23 mouse cellular contexts compared by ENCODE assay signal in genomic region chr7:137619286-137619789, GRCm38 (mm10).
A peak's percentile ranks its signal among the peaks of the same experiment; 100 is the strongest.
DNase-seq lines count a peak whose midpoint lies in the region; ATAC-seq lines count a peak whose summit lies in the region.
"Had no signal": no experiment of that assay in that cellular context is flagged by ENCODE, and none has a peak within 500 bp of the region (broad histone marks: within the 10 kb centered on the region; RNA-seq: fewer than 3 reads in every experiment).

No protein-coding gene starts in this region.

- H3K9me3 ChIP-seq in hindbrain, embryonic 11.5 days (ENCODE audit: control insufficient read depth, low read length) = no peaks in the 10 kb centered on the region
- no peaks in the 10 kb centered on the region for H3K9me3 ChIP-seq in hindbrain, embryonic 16.5 days (ENCODE audit: control insufficient read depth, low read length)
- no peaks in the 10 kb centered on the region for H3K9me3 ChIP-seq in embryonic facial prominence, embryonic 10.5 days
- H3K9me3 ChIP-seq in limb, embryonic 12.5 days = no peaks in the 10 kb centered on the region
- H3K9me3 ChIP-seq: embryonic facial prominence, embryonic 13.5 days; forebrain, embryonic 13.5 days; heart, embryonic 15.5 days had no signal

- H3K36me3 ChIP-seq in hindbrain, embryonic 11.5 days (ENCODE audit: control insufficient read depth, insufficient read depth, low read length) = no peaks in the 10 kb centered on the region
- no peaks in the 10 kb centered on the region for H3K36me3 ChIP-seq in hindbrain, embryonic 16.5 days (ENCODE audit: control insufficient read depth, insufficient read depth, low read length)
- no peaks in the 10 kb centered on the region for H3K36me3 ChIP-seq in embryonic facial prominence, embryonic 10.5 days (replicated peaks)
- no peaks in the 10 kb centered on the region for H3K36me3 ChIP-seq in limb, embryonic 12.5 days
- H3K36me3 ChIP-seq: embryonic facial prominence, embryonic 13.5 days; heart, embryonic 15.5 days; liver, embryonic 12.5 days had no signal

- H3K27me3 ChIP-seq in hindbrain, embryonic 11.5 days (ENCODE audit: control insufficient read depth, insufficient read depth, low read length) = no peaks in the 10 kb centered on the region
- no peaks in the 10 kb centered on the region for H3K27me3 ChIP-seq in hindbrain, embryonic 16.5 days (replicated peaks; ENCODE audit: control insufficient read depth, insufficient read depth, low read length)
- no peaks in the 10 kb centered on the region for H3K27me3 ChIP-seq in embryonic facial prominence, embryonic 10.5 days (replicated peaks; ENCODE audit: low read depth, poor library complexity, severe bottlenecking)
- H3K27me3 ChIP-seq in limb, embryonic 12.5 days = 0 out of 2 replicates have a peak, but pooled peaks cover 9% of the 10 kb centered on the region
- H3K27me3 ChIP-seq: embryonic facial prominence, embryonic 13.5 days; forebrain, embryonic 13.5 days; heart, embryonic 15.5 days; liver, embryonic 12.5 days had no signal

- H3K27ac ChIP-seq in hindbrain, embryonic 11.5 days (ENCODE audit: low read depth, low read length) = no peak overlapping the region
- no peak overlapping the region for H3K27ac ChIP-seq in hindbrain, embryonic 16.5 days (ENCODE audit: low read depth, low read length)
- H3K27ac ChIP-seq in embryonic facial prominence, embryonic 10.5 days (replicated peaks) = 0 out of 2 replicates have a peak overlapping the region, but pooled peaks have one; percentile 30
- H3K27ac ChIP-seq in limb, embryonic 12.5 days = peak overlapping the region; percentile 12; the same call in 1 of the 2 replicates
- H3K27ac ChIP-seq: embryonic facial prominence, embryonic 13.5 days; forebrain, embryonic 13.5 days; gastrocnemius, adult 2 months; heart, embryonic 15.5 days; liver, embryonic 12.5 days had no signal

- H3K4me1 ChIP-seq in hindbrain, embryonic 11.5 days (replicated peaks; ENCODE audit: control insufficient read depth, insufficient read depth, low read length) = no peaks in the 10 kb centered on the region
- no peaks in the 10 kb centered on the region for H3K4me1 ChIP-seq in hindbrain, embryonic 16.5 days (ENCODE audit: control insufficient read depth, insufficient read depth, low read depth, low read length)
- H3K4me1 ChIP-seq in embryonic facial prominence, embryonic 10.5 days = peaks cover 22% of the 10 kb centered on the region
- peaks cover 22% of the 10 kb centered on the region for H3K4me1 ChIP-seq in limb, embryonic 12.5 days (replicated peaks)
- H3K4me1 ChIP-seq: forebrain, embryonic 13.5 days; heart, embryonic 15.5 days; liver, embryonic 12.5 days had no signal

- DNase-seq in hindbrain, embryonic 11.5 days (ENCODE audit: low spot score) = peak; percentile 9
- DNase-seq in embryo, embryonic 10.5 days (ENCODE audit: low spot score) = peak; percentile 66
- peak; percentile 31 for DNase-seq in embryonic facial prominence, embryonic 10.5 days (ENCODE audit: low spot score)
- DNase-seq in right cerebral cortex, adult 2 months (ENCODE audit: low spot score in 2 of 2) = no peak
- no peak for DNase-seq in urinary bladder, postnatal 10 days (ENCODE audit: low spot score)
- DNase-seq: cerebellum, adult 18-20 months; cerebellum, postnatal 25 days; gastrocnemius, adult 2 months; heart, postnatal 36 days; kidney, adult 9 months; lung, adult 2 months; lung, postnatal 14 days; midbrain, embryonic 14.5 days; thymus, adult 18-20 months; thymus, postnatal 36 days had no signal

- 64% methylated on average over 6 of the region's 6 CpGs for whole genome bisulfite sequencing in hindbrain, embryonic 11.5 days
- WGBS in hindbrain, embryonic 16.5 days = 72% methylated on average over 6 of the region's 6 CpGs
- WGBS in embryonic facial prominence, embryonic 10.5 days = 55% methylated on average over 6 of the region's 6 CpGs
- WGBS in limb, embryonic 12.5 days = 29% methylated on average over 6 of the region's 6 CpGs

- no peak overlapping the region for H3K4me2 ChIP-seq in hindbrain, embryonic 11.5 days (replicated peaks; ENCODE audit: low read depth, low read length)
- H3K4me2 ChIP-seq in hindbrain, embryonic 16.5 days (ENCODE audit: low read length) = no peak overlapping the region
- H3K4me2 ChIP-seq in limb, embryonic 12.5 days = no peak overlapping the region
- H3K4me2 ChIP-seq: embryonic facial prominence, embryonic 13.5 days; forebrain, embryonic 13.5 days; heart, embryonic 15.5 days; hindbrain, embryonic 14.5 days; liver, embryonic 12.5 days had no signal

- no peak overlapping the region for H3K4me3 ChIP-seq in hindbrain, embryonic 11.5 days (ENCODE audit: low read depth, low read length)
- H3K4me3 ChIP-seq in hindbrain, embryonic 16.5 days (ENCODE audit: low read length) = no peak overlapping the region
- no peak overlapping the region for H3K4me3 ChIP-seq in embryonic facial prominence, embryonic 10.5 days
- no peak overlapping the region for H3K4me3 ChIP-seq in limb, embryonic 12.5 days (replicated peaks)
- H3K4me3 ChIP-seq: embryonic facial prominence, embryonic 13.5 days; forebrain, embryonic 13.5 days; gastrocnemius, adult 2 months; heart, embryonic 15.5 days; liver, embryonic 12.5 days had no signal

- no peak for ATAC-seq in hindbrain, embryonic 11.5 days (ENCODE audit: low FRiP score)
- ATAC-seq in hindbrain, embryonic 16.5 days = no peak
- ATAC-seq in limb, embryonic 12.5 days (ENCODE audit: insufficient number of reproducible peaks, insufficient read depth, low FRiP score, low TSS enrichment, low read depth) = no peak
- no peak for ATAC-seq in monocyte, adult 5-6 weeks (replicated peaks; ENCODE audit: insufficient number of reproducible peaks, low FRiP score, low TSS enrichment, poor library complexity, severe bottlenecking)
- ATAC-seq: forebrain, embryonic 13.5 days; liver, embryonic 12.5 days had no signal

- H3K9ac ChIP-seq in hindbrain, embryonic 11.5 days (ENCODE audit: low read depth, low read length) = no peak overlapping the region
- no peak overlapping the region for H3K9ac ChIP-seq in hindbrain, embryonic 16.5 days (ENCODE audit: low read depth, low read length)
- no peak overlapping the region for H3K9ac ChIP-seq in limb, embryonic 12.5 days (replicated peaks)
- H3K9ac ChIP-seq: embryonic facial prominence, embryonic 13.5 days; forebrain, embryonic 13.5 days; heart, embryonic 15.5 days; hindbrain, embryonic 14.5 days; liver, embryonic 12.5 days had no signal

Comparison
In these comparisons a context has a peak if more than half of its experiments do, and no peak if none do; other contexts are left out.
1. DNase-seq: peak in hindbrain, embryonic 11.5 days (single experiment), embryo, embryonic 10.5 days (single experiment) and embryonic facial prominence, embryonic 10.5 days (single experiment); none in right cerebral cortex, adult 2 months (0 of 2) and urinary bladder, postnatal 10 days (single experiment).
2. H3K27ac ChIP-seq: peak in embryonic facial prominence, embryonic 10.5 days (single experiment) and limb, embryonic 12.5 days (single experiment); none in hindbrain, embryonic 11.5 days (single experiment) and hindbrain, embryonic 16.5 days (single experiment).